Mouse (Mus musculus): ENCODE results near the gene Ubald1. TPM values are rescaled to one million over a fixed set of nuclear protein-coding genes. Genes with fewer than 3 reads are reported as not detected.

The Ubald1 gene
- polyA plus RNA-seq, 1 experiment from 2014 or later = 36.2 TPM

GRCm38 (mm10) chr16:4850938-4851628 is 29.0 kb downstream of the Ubald1 start:
- H3K9ac ChIP-seq (replicated peaks; ENCODE audit: low read length) = no peak overlapping the region
- ATAC-seq (ENCODE audit: low FRiP score, low TSS enrichment) = 0 out of 2 replicates have a peak, but pooled peaks have one; percentile 54
- peak overlapping the region; percentile 25 for H3K27ac ChIP-seq (ENCODE audit: low read length)
- 0 out of 2 replicates have a peak, but pooled peaks cover 7% of the 10 kb centered on the region for H3K4me1 ChIP-seq (ENCODE audit: insufficient read depth, low read length)
- no peaks in the 10 kb centered on the region for H3K36me3 ChIP-seq (ENCODE audit: insufficient read depth, low read length)
- H3K4me2 ChIP-seq (replicated peaks; ENCODE audit: low read depth, low read length) = no peak overlapping the region
- H3K4me3 ChIP-seq (ENCODE audit: low read length) = no peak overlapping the region
- H3K9me3 ChIP-seq (ENCODE audit: low read length) = no peaks in the 10 kb centered on the region
- WGBS = 40% methylated on average over 5 of the region's 5 CpGs
- H3K27me3 ChIP-seq (ENCODE audit: insufficient read depth, low read length) = no peaks in the 10 kb centered on the region

- H3K9ac ChIP-seq (replicated peaks; ENCODE audit: low read length) = no peak overlapping the region
- no peaks in the 10 kb centered on the region for H3K36me3 ChIP-seq (ENCODE audit: insufficient read depth, low read length)
- H3K9me3 ChIP-seq (ENCODE audit: low read length) = no peaks in the 10 kb centered on the region
- no peak for ATAC-seq (ENCODE audit: low FRiP score, low TSS enrichment)
- no peaks in the 10 kb centered on the region for H3K27me3 ChIP-seq (ENCODE audit: insufficient read depth, low read length)
- 78% methylated on average over 7 of the region's 7 CpGs for WGBS
- H3K4me2 ChIP-seq (replicated peaks; ENCODE audit: low read depth, low read length) = no peak overlapping the region
- H3K27ac ChIP-seq (ENCODE audit: low read length) = peak overlapping the region; percentile 25; the same call in 1 of the 2 replicates
- H3K4me1 ChIP-seq (ENCODE audit: insufficient read depth, low read length) = 0 out of 2 replicates have a peak, but pooled peaks cover 7% of the 10 kb centered on the region
- H3K4me3 ChIP-seq (ENCODE audit: low read length) = no peak overlapping the region
Observed at GRCm38 (mm10) chr16:4850361-4850760, 29.8 kb downstream of the Ubald1 start.

GRCm38 (mm10) chr16:4848090-4848489 is 32.0 kb downstream of the Ubald1 start:
- H3K27ac ChIP-seq (ENCODE audit: low read length) = no peak overlapping the region
- no peak overlapping the region for H3K4me3 ChIP-seq (ENCODE audit: low read length)
- H3K9me3 ChIP-seq (ENCODE audit: low read length) = no peaks in the 10 kb centered on the region
- H3K9ac ChIP-seq (replicated peaks; ENCODE audit: low read length) = no peak overlapping the region
- WGBS = 90% methylated on average over 2 of the region's 2 CpGs
- 0 out of 2 replicates have a peak, but pooled peaks cover 7% of the 10 kb centered on the region for H3K4me1 ChIP-seq (ENCODE audit: insufficient read depth, low read length)
- no peak overlapping the region for H3K4me2 ChIP-seq (replicated peaks; ENCODE audit: low read depth, low read length)
- no peaks in the 10 kb centered on the region for H3K27me3 ChIP-seq (ENCODE audit: insufficient read depth, low read length)
- ATAC-seq (ENCODE audit: low FRiP score, low TSS enrichment) = no peak
- H3K36me3 ChIP-seq (ENCODE audit: insufficient read depth, low read length) = no peaks in the 10 kb centered on the region

- Histone ChIP-seq H3K27ac (ENCODE audit: low read length) (no peak overlapping the region), H3K4me1 (ENCODE audit: insufficient read depth, low read length) (0 out of 2 replicates have a peak, but pooled peaks cover 7% of the 10 kb centered on the region), H3K4me2 (replicated peaks; ENCODE audit: low read depth, low read length) (no peak overlapping the region), H3K9ac (replicated peaks; ENCODE audit: low read length) (no peak overlapping the region), H3K9me3 (ENCODE audit: low read length) (no peaks in the 10 kb centered on the region), H3K27me3 (ENCODE audit: insufficient read depth, low read length) (no peaks in the 10 kb centered on the region), H3K4me3 (ENCODE audit: low read length) (no peak overlapping the region), H3K36me3 (ENCODE audit: insufficient read depth, low read length) (no peaks in the 10 kb centered on the region)
- 86% methylated on average over 3 of the region's 3 CpGs for WGBS
- no peak for ATAC-seq (ENCODE audit: low FRiP score, low TSS enrichment)
Observed at GRCm38 (mm10) chr16:4847041-4847440, 33.1 kb downstream of the Ubald1 start.

DNA sequence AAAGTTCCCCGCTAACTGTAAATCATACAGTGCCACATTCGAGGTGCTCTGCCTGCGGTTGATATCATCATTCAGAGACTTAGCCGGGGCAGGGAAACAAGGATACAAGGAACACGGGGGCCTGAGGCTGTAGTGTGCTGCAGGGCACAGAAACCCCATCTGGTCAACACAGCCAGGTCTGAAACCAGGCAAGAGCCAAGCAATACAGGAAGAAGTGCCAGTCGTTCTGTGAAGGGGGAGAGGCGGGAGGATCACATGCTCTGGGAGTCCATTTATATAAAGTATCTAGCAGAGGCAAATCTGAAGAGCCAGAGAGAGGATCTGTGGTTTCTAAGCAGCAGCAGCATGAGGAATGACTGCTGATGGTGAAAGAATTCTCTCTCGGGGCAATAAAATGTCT is 39.9 kb downstream of the Ubald1 start:
- no peaks in the 10 kb centered on the region for H3K9me3 ChIP-seq (ENCODE audit: low read length)
- H3K36me3 ChIP-seq (ENCODE audit: insufficient read depth, low read length) = no peaks in the 10 kb centered on the region
- no peaks in the 10 kb centered on the region for H3K4me1 ChIP-seq (ENCODE audit: insufficient read depth, low read length)
- H3K27ac ChIP-seq (ENCODE audit: low read length) = no peak overlapping the region
- H3K9ac ChIP-seq (replicated peaks; ENCODE audit: low read length) = no peak overlapping the region
- no peak overlapping the region for H3K4me3 ChIP-seq (ENCODE audit: low read length)
- no peak overlapping the region for H3K4me2 ChIP-seq (replicated peaks; ENCODE audit: low read depth, low read length)
- no peaks in the 10 kb centered on the region for H3K27me3 ChIP-seq (ENCODE audit: insufficient read depth, low read length)
- ATAC-seq (ENCODE audit: low FRiP score, low TSS enrichment) = no peak
- 75% methylated on average over 8 of the region's 8 CpGs for WGBS

- Histone ChIP-seq H3K27me3 (ENCODE audit: insufficient read depth, low read length) (no peaks in the 10 kb centered on the region), H3K4me3 (ENCODE audit: low read length) (no peak overlapping the region), H3K27ac (ENCODE audit: low read length) (no peak overlapping the region), H3K4me2 (replicated peaks; ENCODE audit: low read depth, low read length) (no peak overlapping the region), H3K36me3 (ENCODE audit: insufficient read depth, low read length) (no peaks in the 10 kb centered on the region), H3K9ac (replicated peaks; ENCODE audit: low read length) (no peak overlapping the region), H3K9me3 (ENCODE audit: low read length) (no peaks in the 10 kb centered on the region), H3K4me1 (ENCODE audit: insufficient read depth, low read length) (no peaks in the 10 kb centered on the region)
- 77% methylated on average over 3 of the region's 3 CpGs for WGBS
- ATAC-seq (ENCODE audit: low FRiP score, low TSS enrichment) = no peak
Observed at GRCm38 (mm10) chr16:4839552-4839951, 40.6 kb downstream of the Ubald1 start.

GRCm38 (mm10) chr16:4837631-4838030 is 42.5 kb downstream of the Ubald1 start:
- no peaks in the 10 kb centered on the region for H3K9me3 ChIP-seq (ENCODE audit: low read length)
- H3K27me3 ChIP-seq (ENCODE audit: insufficient read depth, low read length) = no peaks in the 10 kb centered on the region
- no peak overlapping the region for H3K9ac ChIP-seq (replicated peaks; ENCODE audit: low read length)
- no peaks in the 10 kb centered on the region for H3K4me1 ChIP-seq (ENCODE audit: insufficient read depth, low read length)
- no peak overlapping the region for H3K4me2 ChIP-seq (replicated peaks; ENCODE audit: low read depth, low read length)
- no peaks in the 10 kb centered on the region for H3K36me3 ChIP-seq (ENCODE audit: insufficient read depth, low read length)
- WGBS = 82% methylated on average over 3 of the region's 3 CpGs
- no peak overlapping the region for H3K4me3 ChIP-seq (ENCODE audit: low read length)
- H3K27ac ChIP-seq (ENCODE audit: low read length) = no peak overlapping the region
- no peak for ATAC-seq (ENCODE audit: low FRiP score, low TSS enrichment)

DNA sequence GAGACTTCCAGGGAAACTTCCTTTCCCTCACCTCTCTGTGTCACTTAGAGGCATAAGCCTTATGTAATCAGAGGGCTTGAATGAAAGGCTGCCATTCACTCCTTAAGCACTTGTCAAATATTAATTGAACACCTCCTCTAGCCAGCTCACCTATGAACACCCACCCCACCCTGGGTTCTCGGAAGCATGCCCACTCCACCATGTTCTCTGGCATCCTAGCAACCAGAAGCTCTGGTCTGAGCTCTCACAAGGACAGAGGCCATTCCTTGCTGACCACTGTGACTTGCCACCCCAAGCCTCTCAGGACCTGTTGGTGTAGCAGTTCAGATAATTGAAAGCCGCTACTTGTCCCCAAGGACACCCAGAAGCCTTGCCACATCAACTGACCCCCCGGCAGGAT is 44.9 kb downstream of the Ubald1 start, which contains the start of gene 4930562C15Rik:
4930562C15Rik (plus strand) TSS at position 226 of the 400 bp plus-strand sequence.
- whole genome bisulfite sequencing = 90% methylated on average over 3 of the region's 3 CpGs
- Histone ChIP-seq H3K9ac (replicated peaks; ENCODE audit: low read length) (no peak within 1 kb of the TSS), H3K36me3 (ENCODE audit: insufficient read depth, low read length) (no peaks in the 10 kb centered on the region), H3K4me1 (ENCODE audit: insufficient read depth, low read length) (no peaks in the 10 kb centered on the region), H3K9me3 (ENCODE audit: low read length) (no peaks in the 10 kb centered on the region), H3K27ac (ENCODE audit: low read length) (no peak within 1 kb of the TSS), H3K4me2 (replicated peaks; ENCODE audit: low read depth, low read length) (no peak within 1 kb of the TSS), H3K27me3 (ENCODE audit: insufficient read depth, low read length) (no peaks in the 10 kb centered on the region), H3K4me3 (ENCODE audit: low read length) (no peak within 1 kb of the TSS)
- ATAC-seq (ENCODE audit: low FRiP score, low TSS enrichment) = no peak

DNA sequence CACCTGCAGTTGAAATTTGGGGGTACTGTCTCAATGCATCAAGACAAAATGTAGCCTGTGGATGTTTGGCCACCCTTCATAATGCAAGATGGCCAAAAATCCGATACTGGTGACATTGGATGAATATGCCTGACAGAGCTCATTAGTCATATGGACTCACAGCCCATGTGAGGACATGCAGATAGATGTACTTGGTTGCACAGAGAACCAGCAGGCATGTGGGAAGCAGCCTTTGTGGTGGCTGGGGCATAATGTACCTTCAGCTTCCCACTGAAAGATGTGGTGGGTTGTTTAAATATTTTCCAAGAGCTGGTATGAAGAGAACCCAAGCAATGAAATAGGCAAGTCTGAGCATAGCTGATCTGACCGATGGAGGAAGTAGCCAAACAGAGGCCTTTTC is 46.3 kb downstream of the Ubald1 start:
- Histone ChIP-seq H3K4me2 (replicated peaks; ENCODE audit: low read depth, low read length) (no peak overlapping the region), H3K9ac (replicated peaks; ENCODE audit: low read length) (no peak overlapping the region), H3K27ac (ENCODE audit: low read length) (no peak overlapping the region), H3K4me1 (ENCODE audit: insufficient read depth, low read length) (no peaks in the 10 kb centered on the region), H3K4me3 (ENCODE audit: low read length) (no peak overlapping the region), H3K27me3 (ENCODE audit: insufficient read depth, low read length) (no peaks in the 10 kb centered on the region), H3K36me3 (ENCODE audit: insufficient read depth, low read length) (no peaks in the 10 kb centered on the region), H3K9me3 (ENCODE audit: low read length) (no peaks in the 10 kb centered on the region)
- WGBS = 87% methylated on average over 2 of the region's 2 CpGs
- no peak for ATAC-seq (ENCODE audit: low FRiP score, low TSS enrichment)

DNA sequence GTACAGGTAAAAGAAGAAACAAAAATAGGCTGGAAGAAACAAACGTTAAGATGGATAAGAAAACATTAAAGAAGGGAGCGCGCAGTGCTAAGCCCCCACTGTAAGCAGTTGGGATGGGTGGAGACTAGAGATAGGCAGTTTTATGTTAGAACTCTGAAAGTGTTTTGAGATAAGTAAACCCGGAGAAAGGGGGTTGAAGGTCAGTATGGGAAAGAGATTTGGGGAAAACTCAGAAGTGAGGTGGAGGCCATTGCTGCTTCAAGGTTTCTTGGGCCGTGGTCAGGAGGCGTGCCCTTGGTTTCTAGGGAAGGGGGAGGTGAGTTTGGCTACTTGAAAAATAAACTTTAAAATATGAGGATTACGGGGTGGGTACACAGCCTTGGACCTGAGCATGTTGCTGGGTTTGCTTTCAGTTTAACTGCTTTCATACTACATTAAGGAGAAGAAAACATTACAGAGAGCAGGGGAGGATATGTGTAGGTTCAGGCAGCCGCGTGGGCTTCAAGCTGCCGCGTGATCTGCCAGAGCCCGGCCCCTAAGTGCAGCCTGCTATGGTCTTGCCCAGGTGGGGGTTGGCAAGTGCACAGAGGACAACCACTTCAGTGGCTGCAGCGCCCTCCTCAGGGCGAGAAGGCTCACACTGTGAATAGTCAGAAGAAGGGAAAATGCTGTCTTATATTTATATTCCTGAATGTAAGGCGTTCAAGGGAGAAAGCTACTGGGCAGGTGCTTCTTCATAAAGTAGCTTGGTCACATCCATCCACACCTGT is 48.3 kb downstream of the Ubald1 start:
- no peak overlapping the region for H3K4me2 ChIP-seq (replicated peaks; ENCODE audit: low read depth, low read length)
- no peak overlapping the region for H3K9ac ChIP-seq (replicated peaks; ENCODE audit: low read length)
- no peak overlapping the region for H3K4me3 ChIP-seq (ENCODE audit: low read length)
- no peaks in the 10 kb centered on the region for H3K27me3 ChIP-seq (ENCODE audit: insufficient read depth, low read length)
- H3K9me3 ChIP-seq (ENCODE audit: low read length) = no peaks in the 10 kb centered on the region
- 54% methylated on average over 15 of the region's 15 CpGs for WGBS
- no peaks in the 10 kb centered on the region for H3K4me1 ChIP-seq (ENCODE audit: insufficient read depth, low read length)
- H3K36me3 ChIP-seq (ENCODE audit: insufficient read depth, low read length) = no peaks in the 10 kb centered on the region
- peak; percentile 51; the same call in 1 of the 2 replicates for ATAC-seq (ENCODE audit: low FRiP score, low TSS enrichment)
- no peak overlapping the region for H3K27ac ChIP-seq (ENCODE audit: low read length)
